Mouse (Mus musculus): ENCODE data around the gene Gm20388. TPM values are rescaled to one million over a fixed set of nuclear protein-coding genes. Genes with fewer than 3 reads are reported as not detected.
"Not testable (repeated sequence)": the region's sequence is repeated elsewhere in the genome, so short reads cannot be mapped to it uniquely, and the experiment has no call there.

Gene Gm20388
- polyA plus RNA-seq, 1 experiment from 2014 or later = not detected

DNA sequence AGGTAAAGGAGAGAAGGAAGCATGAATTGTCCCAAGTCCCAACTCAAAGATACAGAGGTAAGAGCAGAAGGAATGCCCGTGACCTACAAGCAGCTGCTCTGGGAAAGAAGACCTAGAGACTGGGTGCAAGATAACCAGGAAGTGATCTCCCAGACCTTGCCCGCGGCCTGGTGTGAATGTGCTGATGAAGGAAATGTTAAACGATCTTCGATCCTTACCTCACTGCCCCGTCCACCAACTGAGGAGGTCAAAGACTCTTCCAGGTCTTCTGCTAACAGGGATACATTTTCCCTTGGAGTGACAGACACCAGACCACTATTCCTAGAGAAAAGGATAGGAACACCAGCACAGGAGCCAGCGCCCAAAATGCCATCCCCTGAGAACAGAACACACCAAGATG is 4018.4 kb downstream of the Gm20388 start:
- Histone ChIP-seq H3K4me3 (no peak overlapping the region), H3K4me1 (no peaks in the 10 kb centered on the region), H3K27ac (replicated peaks) (no peak overlapping the region), H3K9ac (no peak overlapping the region), H3K27me3 (replicated peaks) (no peaks in the 10 kb centered on the region), H3K9me3 (no peaks in the 10 kb centered on the region), H3K4me2 (no peak overlapping the region), H3K36me3 (peaks cover 87% of the 10 kb centered on the region)
- 84% methylated on average over 7 of the region's 7 CpGs for WGBS
- ATAC-seq (ENCODE audit: extremely low read depth, insufficient number of reproducible peaks, low FRiP score, low TSS enrichment) = no peak

GRCm38 (mm10) chr8:123948942-123949685 is 4038.5 kb downstream of the Gm20388 start, which contains the start of gene Nup133:
Nup133 (minus strand) TSS chr8:123949265.
- peak within 1 kb of the TSS; percentile 95 for H3K9ac ChIP-seq
- peak within 1 kb of the TSS; percentile 98 for H3K4me2 ChIP-seq
- under 1% methylated on average over 77 of the region's 77 CpGs for WGBS
- H3K27ac ChIP-seq (replicated peaks) = peak within 1 kb of the TSS; percentile 90
- peak; percentile 84 for ATAC-seq (ENCODE audit: extremely low read depth, insufficient number of reproducible peaks, low FRiP score, low TSS enrichment)
- peaks cover 46% of the 10 kb centered on the region for H3K36me3 ChIP-seq
- peak within 1 kb of the TSS; percentile 99 for H3K4me3 ChIP-seq
- H3K9me3 ChIP-seq = no peaks in the 10 kb centered on the region
- H3K27me3 ChIP-seq (replicated peaks) = no peaks in the 10 kb centered on the region
- peaks cover 18% of the 10 kb centered on the region for H3K4me1 ChIP-seq

DNA sequence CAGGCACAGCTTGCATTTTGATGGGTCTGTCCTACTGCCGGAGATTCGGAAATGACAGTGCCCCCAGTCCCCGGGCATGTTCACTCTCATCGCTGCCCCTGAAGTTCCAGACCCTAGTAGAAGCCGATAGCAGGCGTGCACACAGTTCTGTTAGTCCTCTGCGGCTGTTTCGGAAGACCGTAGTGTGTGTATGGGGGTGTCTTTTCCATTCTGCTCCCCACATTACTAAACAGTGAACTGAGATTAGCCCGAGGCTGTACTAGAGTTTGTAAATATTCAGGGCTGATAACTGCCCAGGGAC is 4039.0 kb downstream of the Gm20388 start:
- peak overlapping the region; percentile 99 for H3K4me3 ChIP-seq

DNA sequence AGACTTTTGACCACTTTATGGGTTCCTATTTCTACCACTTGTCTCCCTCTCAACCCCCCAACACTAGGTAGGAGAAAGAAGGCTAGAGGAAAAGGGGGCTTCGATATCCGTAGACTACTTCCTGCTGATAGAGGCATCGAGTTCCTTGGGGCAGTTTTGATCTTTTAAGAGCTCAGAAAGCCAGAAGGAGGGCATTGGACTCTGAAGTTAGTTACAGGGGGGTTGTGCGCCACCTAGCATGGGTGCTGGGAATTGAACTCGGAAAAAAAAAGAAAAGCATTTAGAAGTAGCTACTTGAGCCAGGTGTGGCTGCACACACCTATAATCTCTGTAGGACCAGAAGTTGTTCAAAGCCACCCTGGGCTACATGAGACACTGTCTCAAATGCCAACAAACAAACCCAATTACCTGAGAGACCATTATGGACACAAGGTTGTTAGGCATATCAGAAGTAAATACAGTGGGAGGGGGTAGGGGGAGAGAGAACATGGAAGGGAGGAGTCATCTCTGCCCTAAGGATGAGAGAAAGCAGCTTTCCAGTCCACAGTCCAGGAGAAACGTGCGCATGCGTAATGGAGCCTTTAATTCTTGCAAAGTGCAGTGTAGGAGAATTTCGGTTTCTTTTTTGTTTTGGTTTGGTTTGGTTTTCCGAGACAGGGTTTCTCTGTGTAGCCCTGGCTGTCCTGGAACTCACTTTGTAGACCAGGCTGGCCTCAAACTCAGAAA is 4039.6 kb downstream of the Gm20388 start:
- H3K9me3 ChIP-seq = no peaks in the 10 kb centered on the region
- peaks cover 48% of the 10 kb centered on the region for H3K36me3 ChIP-seq
- no peak for ATAC-seq (ENCODE audit: extremely low read depth, insufficient number of reproducible peaks, low FRiP score, low TSS enrichment)
- H3K4me3 ChIP-seq = peak overlapping the region; percentile 99
- peak overlapping the region; percentile 98 for H3K4me2 ChIP-seq
- WGBS = 29% methylated on average over 10 of the region's 10 CpGs
- peak overlapping the region; percentile 95 for H3K9ac ChIP-seq
- H3K27me3 ChIP-seq (replicated peaks) = no peaks in the 10 kb centered on the region
- peak overlapping the region; percentile 90 for H3K27ac ChIP-seq (replicated peaks)
- peaks cover 18% of the 10 kb centered on the region for H3K4me1 ChIP-seq

More for the DNA sequence above, 4039.0 kb downstream of the Gm20388 start:
- no peak for ATAC-seq (ENCODE audit: extremely low read depth, insufficient number of reproducible peaks, low FRiP score, low TSS enrichment)
- Histone ChIP-seq H3K27ac (replicated peaks) (peak overlapping the region; percentile 90), H3K27me3 (replicated peaks) (no peaks in the 10 kb centered on the region), H3K9me3 (no peaks in the 10 kb centered on the region), H3K4me1 (peaks cover 18% of the 10 kb centered on the region), H3K9ac (peak overlapping the region; percentile 95), H3K4me2 (peak overlapping the region; percentile 98), H3K36me3 (peaks cover 48% of the 10 kb centered on the region)
- 3% methylated on average over 10 of the region's 10 CpGs for WGBS

DNA sequence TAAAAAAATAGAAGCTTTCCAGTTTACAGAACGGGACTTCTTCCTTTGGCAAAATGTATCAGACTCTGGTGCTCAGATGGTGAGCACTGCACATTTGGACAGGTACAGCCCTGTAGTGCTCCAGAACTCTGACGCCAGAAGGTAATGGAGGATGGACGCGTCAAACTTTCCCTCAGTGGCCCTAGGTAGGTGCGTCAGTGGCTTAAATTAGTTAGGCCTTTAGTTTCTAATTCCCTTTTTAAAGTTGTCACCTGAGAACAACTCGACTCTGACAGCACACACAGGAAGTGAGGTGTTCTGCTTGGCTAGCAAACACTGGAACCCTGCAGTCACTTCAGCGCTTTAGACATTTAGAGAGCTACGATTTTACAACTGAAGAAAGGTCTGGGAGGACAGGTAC is 4043.0 kb downstream of the Gm20388 start:
- H3K4me3 ChIP-seq = no peak overlapping the region
- H3K4me1 ChIP-seq = peaks cover 9% of the 10 kb centered on the region
- H3K9me3 ChIP-seq = no peaks in the 10 kb centered on the region
- no peaks in the 10 kb centered on the region for H3K27me3 ChIP-seq (replicated peaks)
- H3K4me2 ChIP-seq = no peak overlapping the region
- no peak for ATAC-seq (ENCODE audit: extremely low read depth, insufficient number of reproducible peaks, low FRiP score, low TSS enrichment)
- peaks cover 61% of the 10 kb centered on the region for H3K36me3 ChIP-seq
- 81% methylated on average over 8 of the region's 8 CpGs for WGBS
- no peak overlapping the region for H3K9ac ChIP-seq
- no peak overlapping the region for H3K27ac ChIP-seq (replicated peaks)

GRCm38 (mm10) chr8:123954246-123954645 is 4043.6 kb downstream of the Gm20388 start:
- 87% methylated on average over 8 of the region's 8 CpGs for WGBS
- Histone ChIP-seq H3K4me3 (no peak overlapping the region), H3K4me1 (peaks cover 9% of the 10 kb centered on the region), H3K27ac (replicated peaks) (no peak overlapping the region), H3K9me3 (no peaks in the 10 kb centered on the region), H3K9ac (no peak overlapping the region), H3K27me3 (replicated peaks) (no peaks in the 10 kb centered on the region), H3K36me3 (peaks cover 66% of the 10 kb centered on the region), H3K4me2 (no peak overlapping the region)
- ATAC-seq (ENCODE audit: extremely low read depth, insufficient number of reproducible peaks, low FRiP score, low TSS enrichment) = no peak

GRCm38 (mm10) chr8:123958130-123958529 is 4047.5 kb downstream of the Gm20388 start:
- H3K36me3 ChIP-seq = peaks cover 90% of the 10 kb centered on the region
- no peak overlapping the region for H3K9ac ChIP-seq
- H3K4me2 ChIP-seq = no peak overlapping the region
- H3K4me3 ChIP-seq = no peak overlapping the region
- 76% methylated on average over 17 of the region's 17 CpGs for WGBS
- no peaks in the 10 kb centered on the region for H3K9me3 ChIP-seq
- H3K27me3 ChIP-seq (replicated peaks) = no peaks in the 10 kb centered on the region
- no peak for ATAC-seq (ENCODE audit: extremely low read depth, insufficient number of reproducible peaks, low FRiP score, low TSS enrichment)
- H3K27ac ChIP-seq (replicated peaks) = no peak overlapping the region
- no peaks in the 10 kb centered on the region for H3K4me1 ChIP-seq

DNA sequence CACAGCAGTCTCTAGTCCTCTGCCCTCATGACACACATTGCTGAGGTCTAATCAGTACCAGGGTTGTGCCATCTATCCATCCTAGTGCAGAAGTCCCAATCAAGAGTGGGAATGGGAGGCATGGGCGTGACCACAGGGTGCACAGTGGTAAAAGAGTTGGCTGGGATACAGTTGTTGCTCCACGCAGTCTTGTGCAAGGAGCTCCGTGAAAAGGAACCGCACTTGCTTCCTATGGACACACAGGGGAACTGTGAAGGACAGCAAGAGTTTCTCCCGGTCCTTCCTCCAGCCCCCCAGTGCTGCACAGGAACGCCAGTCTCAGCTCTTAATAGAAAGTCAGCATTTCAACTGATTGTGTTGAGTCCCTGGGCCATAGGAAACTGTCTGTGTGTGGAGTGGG is 4048.8 kb downstream of the Gm20388 start:
- peaks cover 85% of the 10 kb centered on the region for H3K36me3 ChIP-seq
- H3K9ac ChIP-seq = no peak overlapping the region
- H3K9me3 ChIP-seq = no peaks in the 10 kb centered on the region
- no peak overlapping the region for H3K4me3 ChIP-seq
- no peak overlapping the region for H3K4me2 ChIP-seq
- H3K27me3 ChIP-seq (replicated peaks) = no peaks in the 10 kb centered on the region
- no peak overlapping the region for H3K27ac ChIP-seq (replicated peaks)
- WGBS = 92% methylated on average over 6 of the region's 6 CpGs
- ATAC-seq (ENCODE audit: extremely low read depth, insufficient number of reproducible peaks, low FRiP score, low TSS enrichment) = no peak
- no peaks in the 10 kb centered on the region for H3K4me1 ChIP-seq

DNA sequence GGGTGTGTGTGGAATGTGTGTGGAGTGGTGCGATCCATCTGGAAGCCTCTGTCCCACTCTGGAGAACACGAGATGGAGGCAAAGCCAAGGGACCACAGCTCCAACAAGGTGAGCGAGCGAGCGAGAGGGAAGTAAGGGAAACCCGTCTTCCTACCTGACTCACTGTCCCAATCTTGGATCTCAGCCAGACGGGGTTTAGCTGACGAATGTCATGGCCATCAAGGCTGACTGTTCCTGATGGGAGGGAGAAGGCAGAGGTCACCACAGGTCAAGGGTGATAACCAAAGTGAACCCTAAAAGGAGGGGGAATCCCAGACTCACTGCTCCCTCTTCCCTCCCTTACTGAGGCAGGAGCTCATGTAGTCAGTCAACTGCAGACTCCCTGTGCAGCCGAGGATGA is 4049.4 kb downstream of the Gm20388 start:
- Histone ChIP-seq H3K27me3 (replicated peaks) (no peaks in the 10 kb centered on the region), H3K4me1 (no peaks in the 10 kb centered on the region), H3K9ac (no peak overlapping the region), H3K4me2 (no peak overlapping the region), H3K27ac (replicated peaks) (no peak overlapping the region), H3K4me3 (no peak overlapping the region), H3K36me3 (peaks cover 83% of the 10 kb centered on the region), H3K9me3 (no peaks in the 10 kb centered on the region)
- no peak for ATAC-seq (ENCODE audit: extremely low read depth, insufficient number of reproducible peaks, low FRiP score, low TSS enrichment)
- 83% methylated on average over 9 of the region's 9 CpGs for whole genome bisulfite sequencing

DNA sequence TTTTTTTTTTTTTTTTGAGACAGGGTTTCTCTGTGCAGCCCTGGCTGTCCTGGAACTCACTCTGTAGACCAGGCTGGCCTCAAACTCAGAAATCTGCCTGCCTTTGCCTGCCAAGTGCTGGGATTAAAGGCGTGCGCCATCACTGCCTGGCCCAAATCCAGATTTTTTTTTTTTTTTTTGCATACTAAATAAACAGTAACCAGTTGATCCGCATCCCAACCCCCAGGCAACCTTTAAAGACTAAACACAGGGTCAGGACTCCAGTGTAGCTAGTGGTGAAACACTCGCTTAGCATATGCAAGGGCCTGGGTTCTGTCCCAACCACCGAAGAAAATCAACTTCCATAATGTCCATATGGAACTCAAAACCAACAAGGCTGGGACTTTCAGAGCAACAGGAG is 4049.9 kb downstream of the Gm20388 start:
- not testable (repeated sequence) for H3K9ac ChIP-seq; ATAC-seq (ENCODE audit: extremely low read depth, insufficient number of reproducible peaks, low FRiP score, low TSS enrichment); H3K4me2 ChIP-seq; H3K4me1 ChIP-seq; H3K9me3 ChIP-seq; H3K4me3 ChIP-seq; H3K27me3 ChIP-seq (replicated peaks); H3K27ac ChIP-seq (replicated peaks)
- 93% methylated on average over 5 of the region's 5 CpGs for WGBS
- peaks cover 81% of the 10 kb centered on the region for H3K36me3 ChIP-seq

DNA sequence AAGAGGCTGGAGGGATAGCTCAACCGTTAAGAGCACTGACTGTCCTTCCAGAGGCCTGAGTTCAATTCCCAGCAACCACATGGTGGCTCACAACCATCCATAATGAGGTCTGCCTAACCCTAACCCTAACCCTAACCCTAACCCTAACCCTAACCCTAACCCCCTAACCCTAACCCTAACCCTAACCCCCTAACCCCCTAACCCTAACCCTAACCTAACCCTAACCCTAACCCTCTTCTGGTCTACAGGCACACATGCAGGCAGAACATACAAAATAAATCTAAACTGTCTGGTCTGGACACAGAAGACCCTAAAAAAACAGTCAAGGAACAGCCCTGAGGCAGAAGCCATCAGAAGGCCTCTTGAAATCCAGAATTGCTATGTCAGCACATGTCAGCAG is 4050.7 kb downstream of the Gm20388 start:
- no peak for ATAC-seq (ENCODE audit: extremely low read depth, insufficient number of reproducible peaks, low FRiP score, low TSS enrichment)
- Histone ChIP-seq H3K4me2 (no peak overlapping the region), H3K9ac (no peak overlapping the region), H3K9me3 (no peaks in the 10 kb centered on the region), H3K4me1 (no peaks in the 10 kb centered on the region), H3K27me3 (replicated peaks) (no peaks in the 10 kb centered on the region), H3K36me3 (peaks cover 84% of the 10 kb centered on the region), H3K4me3 (no peak overlapping the region), H3K27ac (replicated peaks) (no peak overlapping the region)
- WGBS = 42% methylated on average over 1 of the region's 1 CpGs

GRCm38 (mm10) chr8:123966896-123967295 is 4056.3 kb downstream of the Gm20388 start:
- no peaks in the 10 kb centered on the region for H3K27me3 ChIP-seq (replicated peaks)
- H3K4me1 ChIP-seq = no peaks in the 10 kb centered on the region
- H3K27ac ChIP-seq (replicated peaks) = no peak overlapping the region
- no peak overlapping the region for H3K4me3 ChIP-seq
- H3K9ac ChIP-seq = no peak overlapping the region
- no peak overlapping the region for H3K4me2 ChIP-seq
- 62% methylated on average over 2 of the region's 2 CpGs for WGBS
- no peak for ATAC-seq (ENCODE audit: extremely low read depth, insufficient number of reproducible peaks, low FRiP score, low TSS enrichment)
- peaks cover 60% of the 10 kb centered on the region for H3K36me3 ChIP-seq
- no peaks in the 10 kb centered on the region for H3K9me3 ChIP-seq

Data from heart, embryonic 13.5 days (tissue).